Mouse (Mus musculus): ENCODE results near the gene Reg4.

DNA sequence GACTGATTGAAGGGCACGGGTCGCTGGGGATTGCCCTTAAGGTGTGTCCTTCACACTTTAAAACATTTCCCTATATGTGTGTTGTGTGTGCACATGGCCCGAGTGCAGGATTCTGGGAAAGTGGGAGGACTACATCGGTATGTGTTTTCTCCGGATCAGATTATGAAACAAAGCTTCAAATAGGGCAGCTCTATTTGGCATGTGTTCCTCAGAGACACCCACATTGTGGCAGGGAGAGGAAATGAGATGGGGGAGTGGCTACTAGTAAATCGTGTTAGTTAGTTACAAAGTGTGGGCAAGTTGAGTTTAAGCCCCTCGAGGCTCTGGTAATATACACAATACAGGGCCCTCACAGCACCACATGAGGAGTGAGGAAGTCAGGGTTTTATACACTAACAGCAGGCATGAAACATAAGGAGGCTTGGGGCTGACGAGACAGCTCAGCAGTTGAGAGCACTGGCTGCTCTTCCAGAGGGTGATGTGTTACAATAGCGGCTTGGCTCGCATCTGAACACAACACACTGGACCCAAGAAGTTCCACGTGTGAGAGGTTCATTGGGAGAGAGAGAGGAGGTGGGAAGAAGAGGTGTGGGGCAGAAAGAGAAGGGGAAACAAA is 28.0 kb downstream of the Reg4 start:
- no peak for TF ChIP-seq CTCF (conservative IDR thresholded peaks at IDR 0.05; ENCODE audit: low read length)
- no peak for TF ChIP-seq POU5F1 (IDR thresholded peaks at IDR 0.05; ENCODE audit: borderline replicate concordance, low read length)
